Mouse (Mus musculus) forebrain, embryonic 15.5 days (tissue): ENCODE results near the gene Plpp6. TPM values are rescaled to one million over a fixed set of nuclear protein-coding genes. Genes with fewer than 3 reads are reported as not detected.

Experiments
- ATAC-seq: fragments of 200-750 bp; cut with Nextera tagmentation; replicated peaks from 2 replicates; pipeline ENCODE4 v1.8.0; 2017; ENCODE audit warnings: mild to moderate bottlenecking, moderate TSS enrichment, moderate library complexity
- H3K27ac ChIP-seq: fragments of 300-500 bp; sonication (generic); replicated peaks from 2 replicates; pipeline ENCODE4 v1.5.1; 2015; ENCODE audit warnings: mild to moderate bottlenecking, inconsistent platforms
- H3K27me3 ChIP-seq: fragments of 300-500 bp; sonication (generic); 2 replicates; pipeline ENCODE4 v1.6.1; 2015; ENCODE audit warnings: inconsistent platforms
- H3K36me3 ChIP-seq: fragments of 300-500 bp; sonication (generic); 2 replicates; pipeline ENCODE4 v1.6.1; 2015; ENCODE audit warnings: mild to moderate bottlenecking, inconsistent platforms
- H3K4me1 ChIP-seq: fragments of 300-500 bp; sonication (generic); 2 replicates; pipeline ENCODE4 v1.6.1; 2015; ENCODE audit warnings: inconsistent platforms
- H3K4me2 ChIP-seq: fragments of 300-500 bp; sonication (generic); replicated peaks from 2 replicates; pipeline ENCODE4 v1.6.1; 2015; ENCODE audit warnings: mild to moderate bottlenecking, inconsistent platforms
- H3K4me3 ChIP-seq: fragments of 300-500 bp; sonication (generic); 2 replicates; pipeline ENCODE4 v1.5.1; 2015; ENCODE audit warnings: mild to moderate bottlenecking, inconsistent platforms
- H3K9ac ChIP-seq: fragments of 300-500 bp; sonication (generic); replicated peaks from 2 replicates; pipeline ENCODE4 v1.6.1; 2015; ENCODE audit warnings: mild to moderate bottlenecking, inconsistent platforms
- H3K9me3 ChIP-seq: fragments of 300-500 bp; sonication (generic); 2 replicates; pipeline ENCODE4 v1.6.1; 2016; ENCODE audit warnings: inconsistent platforms
- WGBS: fragments of 180-500 bp; shearing (Covaris S2); methylation state at CpG from one replicate; pipeline ENCODE4 v1.1.7; 2015; ENCODE audit warnings: mixed read lengths; 5-methylcytosine and 5-hydroxymethylcytosine counted together
- polyA plus RNA-seq: library from polyadenylated mRNA; unstranded; fragments of >200 nt; fragmentation: Nextera tagmentation; extraction: Ambion mirVana; gene quantifications from 2 replicates; pipeline ENCODE4 v1.2.1, GENCODE M21; 2015

Plpp6 gene
- polyA plus RNA-seq, 1 experiment from 2014 or later: 8.4 TPM

GRCm38 (mm10) chr19:29015410-29016203 lies 51.9 kb downstream of the Plpp6 start:
- no peak overlapping the region for H3K4me3 ChIP-seq
- no peaks in the 10 kb centered on the region for H3K27me3 ChIP-seq
- no peaks in the 10 kb centered on the region for H3K4me1 ChIP-seq
- no peaks in the 10 kb centered on the region for H3K9me3 ChIP-seq
- ATAC-seq: no peak
- peaks cover 67% of the 10 kb centered on the region for H3K36me3 ChIP-seq
- no peak overlapping the region for H3K9ac ChIP-seq
- WGBS: 89% methylated on average over 8 of the region's 8 CpGs
- H3K4me2 ChIP-seq: no peak overlapping the region
- no peak overlapping the region for H3K27ac ChIP-seq

- Histone ChIP-seq H3K27ac (no peak overlapping the region), H3K36me3 (peaks cover 70% of the 10 kb centered on the region), H3K4me3 (no peak overlapping the region), H3K4me2 (no peak overlapping the region), H3K4me1 (no peaks in the 10 kb centered on the region), H3K9ac (no peak overlapping the region), H3K9me3 (no peaks in the 10 kb centered on the region), H3K27me3 (no peaks in the 10 kb centered on the region)
- ATAC-seq: no peak
- WGBS: 90% methylated on average over 5 of the region's 5 CpGs
Observed at GRCm38 (mm10) chr19:29016204-29016765, 52.5 kb downstream of the Plpp6 start.

Other genes with a start within 250 kb of the Plpp6 start
- gene Slc1a1, start 128.9 kb upstream of the Plpp6 start, polyA plus RNA-seq: 34.1 TPM in 2 replicates
- 2.4 TPM in 2 replicates for gene 4430402I18Rik, start 3.8 kb downstream of the Plpp6 start, polyA plus RNA-seq
- gene Cdc37l1, start 26.4 kb downstream of the Plpp6 start, polyA plus RNA-seq: 55.8 and 58.1 TPM in 2 replicates
- gene Ak3, start 84.0 kb downstream of the Plpp6 start, polyA plus RNA-seq: 69.6 and 77.5 TPM in 2 replicates
- gene Rcl1, start 137.4 kb downstream of the Plpp6 start, polyA plus RNA-seq: 36.4 and 37.0 TPM in 2 replicates